Mouse (Mus musculus): ENCODE data around the gene Sik1.

DNA sequence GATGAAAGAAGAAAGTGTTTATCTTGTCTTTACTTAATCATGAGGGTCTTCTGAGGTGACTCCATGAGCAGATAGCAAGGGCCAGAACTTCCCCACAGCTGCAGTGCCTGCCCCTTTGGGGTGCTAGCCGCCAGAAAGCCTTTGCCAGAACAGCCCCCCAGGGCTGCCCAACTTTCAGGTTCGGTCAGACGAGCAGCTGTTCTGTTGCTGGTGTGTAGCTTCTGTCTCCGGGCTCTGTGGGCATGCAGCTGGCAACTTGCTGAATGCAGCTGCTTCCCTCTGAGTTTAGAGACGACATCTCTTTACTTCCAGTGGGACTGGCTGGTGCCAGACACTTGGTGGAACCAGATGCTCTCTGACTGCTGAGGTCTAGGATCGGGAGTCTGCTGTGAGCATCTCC lies 32.9 kb upstream of the Sik1 start:
- TF ChIP-seq MYOG (IDR thresholded peaks at IDR 0.05; ENCODE audit: control insufficient read depth in 1 of 3, insufficient read depth in 1 of 3, insufficient read length in 2 of 3, low read depth in 2 of 3) (peak; percentile 73 to 94 (median 84)), REST (IDR thresholded peaks at IDR 0.05; ENCODE audit: insufficient read depth, insufficient read length) (no peak), POLR2A (IDR thresholded peaks at IDR 0.05; ENCODE audit: insufficient read length, low read depth) (no peak), SRF (IDR thresholded peaks at IDR 0.05; ENCODE audit: control insufficient read depth, insufficient read length, low read depth) (no peak)

Data from myocyte (in vitro differentiated cells).